Mouse (Mus musculus) heart, embryonic 15.5 days (tissue): Measurements from ENCODE around the gene Olfr740. TPM values are rescaled to one million over a fixed set of nuclear protein-coding genes. Genes with fewer than 3 reads are reported as not detected.

Source experiments
- ATAC-seq: fragments of 200-750 bp; cut with Nextera tagmentation; replicated peaks from 2 replicates; pipeline ENCODE4 v1.8.0; 2017; ENCODE audit warnings: low read depth, moderate TSS enrichment; ENCODE audit not compliant: insufficient number of reproducible peaks, insufficient read depth, low FRiP score
- H3K27ac ChIP-seq: fragments of 300-500 bp; sonication (generic); 2 replicates; pipeline ENCODE4 v1.5.1; 2015; ENCODE audit warnings: mild to moderate bottlenecking, inconsistent platforms
- H3K27me3 ChIP-seq: fragments of 300-500 bp; sonication (generic); 2 replicates; pipeline ENCODE4 v1.6.1; 2015; ENCODE audit warnings: inconsistent platforms
- H3K36me3 ChIP-seq: fragments of 300-500 bp; sonication (generic); 2 replicates; pipeline ENCODE4 v1.6.1; 2015; ENCODE audit warnings: mild to moderate bottlenecking, inconsistent platforms
- H3K4me1 ChIP-seq: fragments of 300-500 bp; sonication (generic); replicated peaks from 2 replicates; pipeline ENCODE4 v1.6.1; 2015; ENCODE audit warnings: inconsistent platforms
- H3K4me2 ChIP-seq: fragments of 300-500 bp; sonication (generic); 2 replicates; pipeline ENCODE4 v1.6.1; 2015; ENCODE audit warnings: inconsistent platforms, mild to moderate bottlenecking, moderate library complexity
- H3K4me3 ChIP-seq: fragments of 300-500 bp; sonication (generic); 2 replicates; pipeline ENCODE4 v1.5.1; 2015; ENCODE audit warnings: mild to moderate bottlenecking, inconsistent platforms
- H3K9ac ChIP-seq: fragments of 300-500 bp; sonication (generic); 2 replicates; pipeline ENCODE4 v1.6.1; 2015; ENCODE audit warnings: mild to moderate bottlenecking, inconsistent platforms
- H3K9me3 ChIP-seq: fragments of 300-500 bp; sonication (generic); replicated peaks from 2 replicates; pipeline ENCODE4 v1.6.1; 2016; ENCODE audit warnings: inconsistent platforms
- WGBS: fragments of 180-500 bp; shearing (Covaris S2); methylation state at CpG from one replicate; pipeline ENCODE4 v1.1.7; 2015; ENCODE audit warnings: mixed read lengths; 5-methylcytosine and 5-hydroxymethylcytosine counted together
- polyA plus RNA-seq: library from polyadenylated mRNA; unstranded; fragments of >200 nt; fragmentation: Nextera tagmentation; extraction: Ambion mirVana; gene quantifications from 2 replicates; pipeline ENCODE4 v1.2.1, GENCODE M21; 2015

Gene Olfr740
- polyA plus RNA-seq = not detected in 2 replicates

GRCm38 (mm10) chr14:50445245-50445644 lies at the start of gene Olfr740:
Olfr740 (plus strand) TSS chr14:50445545.
- Histone ChIP-seq H3K9ac (no peak within 1 kb of the TSS), H3K4me2 (no peak within 1 kb of the TSS), H3K27me3 (no peaks in the 10 kb centered on the region), H3K27ac (no peak within 1 kb of the TSS), H3K9me3 (no peaks in the 10 kb centered on the region), H3K36me3 (no peaks in the 10 kb centered on the region), H3K4me3 (no peak within 1 kb of the TSS), H3K4me1 (no peaks in the 10 kb centered on the region)
- ATAC-seq = no peak
- WGBS = 69% methylated on average over 3 of the region's 3 CpGs

- Histone ChIP-seq H3K36me3 (no peaks in the 10 kb centered on the region), H3K9me3 (no peaks in the 10 kb centered on the region), H3K27me3 (no peaks in the 10 kb centered on the region), H3K4me2 (no peak within 1 kb of the TSS), H3K4me1 (no peaks in the 10 kb centered on the region), H3K4me3 (no peak within 1 kb of the TSS), H3K27ac (no peak within 1 kb of the TSS), H3K9ac (no peak within 1 kb of the TSS)
- ATAC-seq = no peak
- WGBS = 63% methylated on average over 1 of the region's 1 CpGs
These were observed 38.1 kb upstream of the Olfr740 start, which contains the start of gene Olfr738 for GRCm38 (mm10) chr14:50407268-50407667. Olfr738 (plus strand) TSS chr14:50407568.

- Histone ChIP-seq H3K9ac (no peak within 1 kb of the TSS), H3K27me3 (no peaks in the 10 kb centered on the region), H3K9me3 (no peaks in the 10 kb centered on the region), H3K27ac (no peak within 1 kb of the TSS), H3K4me1 (no peaks in the 10 kb centered on the region), H3K36me3 (no peaks in the 10 kb centered on the region), H3K4me2 (no peak within 1 kb of the TSS), H3K4me3 (no peak within 1 kb of the TSS)
- ATAC-seq = no peak
- 58% methylated on average over 2 of the region's 2 CpGs for WGBS
These were observed 27.0 kb upstream of the Olfr740 start, which contains the start of gene Olfr739 for GRCm38 (mm10) chr14:50418326-50418725. Olfr739 (plus strand) TSS chr14:50418626.

DNA sequence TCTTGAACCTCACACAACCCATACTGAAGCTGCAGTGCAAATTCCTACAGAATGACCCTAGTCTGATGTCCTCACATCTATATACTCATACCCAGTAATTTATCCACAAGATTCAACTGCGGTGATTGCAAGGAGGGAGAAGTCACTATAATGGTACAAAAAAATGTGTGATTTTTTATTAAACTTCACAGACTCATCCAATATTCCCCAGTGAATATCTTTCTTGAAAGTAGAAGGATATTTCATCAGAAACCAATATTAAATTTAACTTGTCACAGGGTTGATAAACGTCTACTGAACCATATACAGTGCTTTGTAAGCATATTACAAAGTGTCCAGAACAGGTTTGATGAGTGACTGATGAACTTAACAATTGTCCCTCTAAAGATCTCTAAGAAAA lies 27.1 kb downstream of the Olfr740 start, which contains the start of gene Olfr741:
Gene Olfr741 (plus strand): TSS at position 301 of the 400 bp plus-strand sequence.
- ATAC-seq = no peak
- 62% methylated on average over 2 of the region's 2 CpGs for WGBS

DNA sequence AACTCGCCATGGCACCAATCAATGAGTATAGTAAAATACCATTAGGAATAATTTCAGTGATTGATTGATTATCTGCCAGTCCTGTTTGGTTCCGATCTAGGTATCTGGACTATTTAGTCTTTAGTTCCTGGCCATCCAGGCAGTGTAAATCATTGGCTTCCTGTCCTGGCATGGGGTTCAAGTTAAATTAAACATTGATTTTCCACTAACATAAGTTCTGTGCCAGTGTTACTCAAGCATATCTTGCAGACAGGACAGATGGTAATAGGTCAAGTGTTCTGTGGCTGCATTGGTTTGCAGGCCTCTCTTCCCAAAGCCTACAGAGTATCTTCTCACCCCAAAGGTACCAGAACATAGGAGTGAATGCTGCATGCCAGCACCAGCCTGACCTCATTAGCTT lies 33.1 kb downstream of the Olfr740 start:
- 55% methylated on average over 2 of the region's 2 CpGs for WGBS
- H3K4me1 ChIP-seq = no peaks in the 10 kb centered on the region
- H3K9ac ChIP-seq = no peak overlapping the region
- ATAC-seq = no peak
- no peak overlapping the region for H3K4me2 ChIP-seq
- no peak overlapping the region for H3K4me3 ChIP-seq
- no peaks in the 10 kb centered on the region for H3K36me3 ChIP-seq
- no peak overlapping the region for H3K27ac ChIP-seq
- H3K27me3 ChIP-seq = no peaks in the 10 kb centered on the region
- no peaks in the 10 kb centered on the region for H3K9me3 ChIP-seq

More for the DNA sequence above, 27.1 kb downstream of the Olfr740 start, which contains the start of gene Olfr741:
- no peaks in the 10 kb centered on the region for H3K36me3 ChIP-seq
- no peaks in the 10 kb centered on the region for H3K27me3 ChIP-seq
- no peak within 1 kb of the TSS for H3K4me3 ChIP-seq
- H3K27ac ChIP-seq = no peak within 1 kb of the TSS
- H3K9ac ChIP-seq = no peak within 1 kb of the TSS
- no peaks in the 10 kb centered on the region for H3K9me3 ChIP-seq
- no peak within 1 kb of the TSS for H3K4me2 ChIP-seq
- H3K4me1 ChIP-seq = no peaks in the 10 kb centered on the region

DNA sequence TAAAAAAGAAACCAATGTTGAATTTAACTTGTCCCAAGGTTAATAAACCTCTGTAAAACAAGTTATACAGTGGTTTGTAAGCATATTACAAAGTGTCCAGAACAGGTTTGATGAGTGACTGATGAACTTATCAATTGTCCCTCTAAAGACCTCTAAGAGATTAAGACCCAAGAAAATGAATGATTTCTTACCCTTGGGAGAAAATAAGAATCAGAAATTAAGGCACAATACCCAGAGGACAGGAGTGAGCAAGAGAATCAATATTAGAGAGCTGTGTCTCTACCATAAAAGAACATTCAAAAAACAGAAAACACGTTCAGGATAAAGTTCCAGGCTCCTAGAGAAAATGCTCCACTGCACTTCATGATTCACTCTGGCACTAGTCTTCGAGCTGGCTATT lies 58.0 kb downstream of the Olfr740 start, which contains the start of gene Olfr742:
Gene Olfr742 (plus strand): TSS at position 301 of the 400 bp plus-strand sequence.
- H3K4me3 ChIP-seq = no peak within 1 kb of the TSS
- no peak within 1 kb of the TSS for H3K9ac ChIP-seq
- no peaks in the 10 kb centered on the region for H3K36me3 ChIP-seq
- ATAC-seq = no peak
- no peak within 1 kb of the TSS for H3K4me2 ChIP-seq
- 47% methylated on average over 2 of the region's 2 CpGs for WGBS
- no peak within 1 kb of the TSS for H3K27ac ChIP-seq
- no peaks in the 10 kb centered on the region; the same call in 1 of the 2 replicates for H3K9me3 ChIP-seq
- H3K27me3 ChIP-seq = no peaks in the 10 kb centered on the region
- no peaks in the 10 kb centered on the region for H3K4me1 ChIP-seq

Other genes with a start within 250 kb of the Olfr740 start
- gene Olfr731, start 203.7 kb upstream of the Olfr740 start, polyA plus RNA-seq = not detected in 2 replicates
- not detected in 2 replicates for gene Olfr732, start 161.3 kb upstream of the Olfr740 start, polyA plus RNA-seq
- gene Olfr733, start 144.0 kb upstream of the Olfr740 start, polyA plus RNA-seq = not detected in 2 replicates
- gene Olfr734, start 118.8 kb upstream of the Olfr740 start, polyA plus RNA-seq = not detected in 2 replicates
- not detected in 2 replicates for gene Olfr735, start 96.7 kb upstream of the Olfr740 start, polyA plus RNA-seq
- 0.05 TPM in 1 of 2 replicates, not detected in the other for gene Tlr11, start 87.6 kb upstream of the Olfr740 start, polyA plus RNA-seq
- gene Olfr736, start 64.4 kb upstream of the Olfr740 start, polyA plus RNA-seq = not detected in 2 replicates
- not detected in 2 replicates for gene Olfr738, start 38.0 kb upstream of the Olfr740 start, polyA plus RNA-seq
- gene Olfr739, start 26.9 kb upstream of the Olfr740 start, polyA plus RNA-seq = not detected in 2 replicates
- not detected in 2 replicates for gene Olfr741, start 27.2 kb downstream of the Olfr740 start, polyA plus RNA-seq
- not detected in 2 replicates for gene Olfr742, start 58.1 kb downstream of the Olfr740 start, polyA plus RNA-seq
- not detected in 2 replicates for gene Olfr743, start 76.3 kb downstream of the Olfr740 start, polyA plus RNA-seq
- gene Olfr744, start 169.3 kb downstream of the Olfr740 start, polyA plus RNA-seq = not detected in 2 replicates
- gene Olfr745, start 193.8 kb downstream of the Olfr740 start, polyA plus RNA-seq = not detected in 2 replicates
- not detected in 2 replicates for gene Olfr746, start 201.5 kb downstream of the Olfr740 start, polyA plus RNA-seq
- gene Olfr747, start 247.7 kb downstream of the Olfr740 start, polyA plus RNA-seq = not detected in 2 replicates